Mouse (Mus musculus) hindbrain, embryonic 14.5 days (tissue): Measurements from ENCODE around the gene Gm28042. TPM values are rescaled to one million over a fixed set of nuclear protein-coding genes. Genes with fewer than 3 reads are reported as not detected.

Source experiments
- ATAC-seq: fragments of 200-750 bp; cut with Nextera tagmentation; 2 replicates; pipeline ENCODE4 v1.8.0; 2017; ENCODE audit warnings: moderate number of reproducible peaks, mild to moderate bottlenecking, moderate TSS enrichment, moderate library complexity; ENCODE audit not compliant: low FRiP score
- DNase-seq: peaks from one replicate; pipeline ENCODE4 v3.0.0-alpha.2; 2015; ENCODE audit warnings: low spot score
- H3K27ac ChIP-seq: fragments of 300-500 bp; sonication (generic); 2 replicates; pipeline ENCODE4 v1.5.1; 2014; ENCODE audit warnings: mild to moderate bottlenecking, moderate library complexity
- H3K27me3 ChIP-seq: fragments of 300-500 bp; sonication (generic); 2 replicates; pipeline ENCODE4 v1.6.1; 2014; ENCODE audit warnings: mild to moderate bottlenecking, low read length, mixed read lengths; ENCODE audit not compliant: control insufficient read depth, insufficient read depth
- H3K36me3 ChIP-seq: fragments of 300-500 bp; sonication (generic); replicated peaks from 2 replicates; pipeline ENCODE4 v1.6.1; 2014; ENCODE audit not compliant: control insufficient read depth, insufficient read depth
- H3K4me1 ChIP-seq: fragments of 300-500 bp; sonication (generic); replicated peaks from 2 replicates; pipeline ENCODE4 v1.6.1; 2014; ENCODE audit warnings: antibody characterized with exemption, low read length, mixed read lengths; ENCODE audit not compliant: control insufficient read depth, insufficient read depth
- H3K4me2 ChIP-seq: fragments of 300-500 bp; sonication (generic); replicated peaks from 2 replicates; pipeline ENCODE4 v1.6.1; 2014; ENCODE audit warnings: mild to moderate bottlenecking, moderate library complexity
- H3K4me3 ChIP-seq: fragments of 300-500 bp; sonication (generic); replicated peaks from 2 replicates; pipeline ENCODE4 v1.5.1; 2014; ENCODE audit warnings: mild to moderate bottlenecking, low read length
- H3K9ac ChIP-seq: fragments of 300-500 bp; sonication (generic); 2 replicates; pipeline ENCODE4 v1.6.1; 2014
- H3K9me3 ChIP-seq: fragments of 300-500 bp; sonication (generic); 2 replicates; pipeline ENCODE4 v1.6.1; 2016; ENCODE audit warnings: low read length; ENCODE audit not compliant: control insufficient read depth
- WGBS: fragments of 180-500 bp; shearing (Covaris S2); extraction: QIAGEN DNeasy Blood & Tissue Kit; methylation state at CpG from one replicate; pipeline ENCODE4 v1.1.7; 2014; 5-methylcytosine and 5-hydroxymethylcytosine counted together
- polyA plus RNA-seq: library from polyadenylated mRNA; unstranded; fragments of >200 nt; fragmentation: Nextera tagmentation; extraction: Ambion mirVana; gene quantifications from 2 replicates; pipeline ENCODE4 v1.2.1, GENCODE M21; 2014

Gene Gm28042
- polyA plus RNA-seq, 1 experiment from 2014 or later = 4.0 TPM

- no peak for DNase-seq
- WGBS = 94% methylated on average over 8 of the region's 8 CpGs
Measured at GRCm38 (mm10) chr2:120030380-120030779, 3.1 kb downstream of the Gm28042 start.

GRCm38 (mm10) chr2:120032726-120033467, 5.6 kb downstream of the Gm28042 start, which contains the start of gene Pla2g4b:
Gene Pla2g4b (plus strand): TSS chr2:120033417.
- Histone ChIP-seq H3K4me3 (no peak within 1 kb of the TSS), H3K9me3 (no peaks in the 10 kb centered on the region), H3K27ac (no peak within 1 kb of the TSS), H3K4me1 (peaks cover 8% of the 10 kb centered on the region; the same call in 1 of the 2 replicates), H3K36me3 (peaks cover 78% of the 10 kb centered on the region), H3K9ac (no peak within 1 kb of the TSS), H3K4me2 (no peak within 1 kb of the TSS), H3K27me3 (no peaks in the 10 kb centered on the region)
- DNase-seq = no peak
- no peak for ATAC-seq
- WGBS = 94% methylated on average over 12 of the region's 12 CpGs

More at GRCm38 (mm10) chr2:120030380-120030779, 3.1 kb downstream of the Gm28042 start:
- H3K27ac ChIP-seq = no peak overlapping the region
- no peak overlapping the region for H3K4me3 ChIP-seq
- H3K4me1 ChIP-seq = peaks cover 15% of the 10 kb centered on the region
- no peak overlapping the region for H3K9ac ChIP-seq
- no peak for ATAC-seq
- H3K36me3 ChIP-seq = peaks cover 56% of the 10 kb centered on the region
- H3K4me2 ChIP-seq = no peak overlapping the region
- no peaks in the 10 kb centered on the region for H3K9me3 ChIP-seq
- no peaks in the 10 kb centered on the region for H3K27me3 ChIP-seq

GRCm38 (mm10) chr2:120033726-120034125, 6.4 kb downstream of the Gm28042 start:
- H3K4me3 ChIP-seq = no peak overlapping the region
- ATAC-seq = no peak
- no peaks in the 10 kb centered on the region for H3K27me3 ChIP-seq
- H3K9me3 ChIP-seq = no peaks in the 10 kb centered on the region
- H3K4me1 ChIP-seq = no peaks in the 10 kb centered on the region
- H3K9ac ChIP-seq = no peak overlapping the region
- DNase-seq = no peak
- H3K27ac ChIP-seq = no peak overlapping the region
- WGBS = 75% methylated on average over 5 of the region's 5 CpGs
- no peak overlapping the region for H3K4me2 ChIP-seq
- H3K36me3 ChIP-seq = peaks cover 87% of the 10 kb centered on the region

GRCm38 (mm10) chr2:120037744-120038143, 10.5 kb downstream of the Gm28042 start:
- Histone ChIP-seq H3K36me3 (peaks cover 94% of the 10 kb centered on the region), H3K4me1 (no peaks in the 10 kb centered on the region), H3K4me3 (no peak overlapping the region), H3K27ac (no peak overlapping the region), H3K9me3 (no peaks in the 10 kb centered on the region), H3K4me2 (no peak overlapping the region), H3K27me3 (no peaks in the 10 kb centered on the region), H3K9ac (no peak overlapping the region)
- 93% methylated on average over 9 of the region's 9 CpGs for WGBS
- ATAC-seq (no peak), DNase-seq (no peak)

GRCm38 (mm10) chr2:120040991-120041390, 13.7 kb downstream of the Gm28042 start:
- Histone ChIP-seq H3K9me3 (no peaks in the 10 kb centered on the region), H3K27me3 (no peaks in the 10 kb centered on the region), H3K4me2 (no peak overlapping the region), H3K4me3 (no peak overlapping the region), H3K9ac (no peak overlapping the region), H3K36me3 (peaks cover 66% of the 10 kb centered on the region), H3K27ac (no peak overlapping the region), H3K4me1 (no peaks in the 10 kb centered on the region)
- WGBS = 81% methylated on average over 5 of the region's 5 CpGs
- DNase-seq (no peak), ATAC-seq (no peak)

- Histone ChIP-seq H3K4me3 (no peak overlapping the region), H3K36me3 (peaks cover 35% of the 10 kb centered on the region), H3K9me3 (no peaks in the 10 kb centered on the region), H3K27me3 (no peaks in the 10 kb centered on the region), H3K4me2 (no peak overlapping the region), H3K9ac (no peak overlapping the region), H3K27ac (no peak overlapping the region), H3K4me1 (no peaks in the 10 kb centered on the region)
- DNase-seq (no peak), ATAC-seq (no peak)
- 60% methylated on average over 4 of the region's 4 CpGs for WGBS
Measured at GRCm38 (mm10) chr2:120044101-120044603, 16.9 kb downstream of the Gm28042 start.

- H3K36me3 ChIP-seq = peaks cover 29% of the 10 kb centered on the region
- no peak overlapping the region for H3K9ac ChIP-seq
- WGBS = 88% methylated on average over 3 of the region's 3 CpGs
- no peaks in the 10 kb centered on the region for H3K9me3 ChIP-seq
- no peak for ATAC-seq
- H3K4me3 ChIP-seq = no peak overlapping the region
- H3K27me3 ChIP-seq = no peaks in the 10 kb centered on the region
- no peaks in the 10 kb centered on the region for H3K4me1 ChIP-seq
- H3K27ac ChIP-seq = no peak overlapping the region
- no peak for DNase-seq
- H3K4me2 ChIP-seq = no peak overlapping the region
Measured at GRCm38 (mm10) chr2:120044676-120045075, 17.4 kb downstream of the Gm28042 start.

GRCm38 (mm10) chr2:120046486-120047310, 19.4 kb downstream of the Gm28042 start:
- no peak overlapping the region for H3K4me2 ChIP-seq
- no peak overlapping the region for H3K27ac ChIP-seq
- no peaks in the 10 kb centered on the region for H3K4me1 ChIP-seq
- 71% methylated on average over 14 of the region's 14 CpGs for WGBS
- no peak overlapping the region for H3K9ac ChIP-seq
- H3K9me3 ChIP-seq = no peaks in the 10 kb centered on the region
- H3K36me3 ChIP-seq = peaks cover 9% of the 10 kb centered on the region
- H3K4me3 ChIP-seq = no peak overlapping the region
- H3K27me3 ChIP-seq = no peaks in the 10 kb centered on the region
- no peak for ATAC-seq
- no peak for DNase-seq

GRCm38 (mm10) chr2:120048173-120048572, 20.9 kb downstream of the Gm28042 start:
- Histone ChIP-seq H3K36me3 (no peaks in the 10 kb centered on the region), H3K9ac (no peak overlapping the region), H3K27ac (no peak overlapping the region), H3K4me1 (no peaks in the 10 kb centered on the region), H3K4me3 (no peak overlapping the region), H3K9me3 (no peaks in the 10 kb centered on the region), H3K4me2 (no peak overlapping the region), H3K27me3 (no peaks in the 10 kb centered on the region)
- ATAC-seq (no peak), DNase-seq (no peak)
- 78% methylated on average over 9 of the region's 9 CpGs for WGBS
